Mouse (Mus musculus): ENCODE data around the gene Stxbp4.

Stxbp4 gene

DNA sequence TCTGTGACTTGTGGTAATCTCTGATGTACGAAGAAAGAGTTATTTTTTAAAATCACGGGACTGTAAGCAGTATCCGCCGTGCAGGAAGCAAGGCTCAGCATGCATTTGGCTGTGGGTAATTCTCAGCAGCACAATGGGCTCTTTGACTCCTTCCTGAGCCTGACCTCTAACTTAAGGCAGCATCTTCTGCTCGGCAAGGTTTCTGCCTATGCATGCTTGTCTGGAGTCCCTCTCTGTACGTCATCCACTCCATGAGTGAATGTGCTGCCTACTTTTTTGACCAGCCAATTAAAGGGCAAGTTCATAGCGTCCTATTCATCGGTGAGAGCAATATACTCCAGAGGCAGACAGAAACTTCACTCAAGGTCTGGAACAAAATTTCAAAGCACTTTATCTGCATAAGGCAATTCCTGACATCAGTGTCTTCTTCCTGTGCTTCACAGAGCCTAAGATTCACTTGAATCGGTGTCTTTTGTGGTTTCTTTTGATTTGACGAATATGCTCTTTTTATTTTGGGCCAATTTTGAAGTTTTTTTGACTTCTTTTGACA lies 173.8 kb downstream of the Stxbp4 start:
- DNase-seq (ENCODE audit: low spot score in 2 of 2), result no peak

DNA sequence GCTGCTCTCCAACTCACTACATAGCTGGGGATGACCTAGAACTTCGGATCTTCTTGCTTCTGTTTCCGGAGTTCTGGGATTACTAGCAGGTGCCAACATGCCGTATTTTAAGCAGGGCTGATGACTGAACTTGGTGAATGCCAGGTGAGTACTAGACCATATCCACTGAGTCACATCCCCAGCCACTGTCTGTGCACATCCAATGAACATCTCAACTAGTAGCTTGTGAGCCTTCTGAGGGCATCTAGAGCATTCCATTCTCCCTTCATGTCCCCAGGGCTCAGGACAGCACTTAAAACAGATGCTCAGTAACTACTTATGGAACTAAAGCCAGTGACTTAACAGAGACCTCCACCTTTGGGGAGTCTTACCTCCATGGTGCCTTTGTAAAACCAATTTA lies 177.4 kb downstream of the Stxbp4 start:
- no peak for DNase-seq (ENCODE audit: low spot score in 2 of 2)

- no peak for DNase-seq (ENCODE audit: low spot score in 2 of 2)
Measured at GRCm38 (mm10) chr11:90452134-90452533, 185.8 kb downstream of the Stxbp4 start.

GRCm38 (mm10) chr11:90451506-90451905 lies 186.4 kb downstream of the Stxbp4 start:
- DNase-seq (ENCODE audit: low spot score in 2 of 2), result no peak

DNA sequence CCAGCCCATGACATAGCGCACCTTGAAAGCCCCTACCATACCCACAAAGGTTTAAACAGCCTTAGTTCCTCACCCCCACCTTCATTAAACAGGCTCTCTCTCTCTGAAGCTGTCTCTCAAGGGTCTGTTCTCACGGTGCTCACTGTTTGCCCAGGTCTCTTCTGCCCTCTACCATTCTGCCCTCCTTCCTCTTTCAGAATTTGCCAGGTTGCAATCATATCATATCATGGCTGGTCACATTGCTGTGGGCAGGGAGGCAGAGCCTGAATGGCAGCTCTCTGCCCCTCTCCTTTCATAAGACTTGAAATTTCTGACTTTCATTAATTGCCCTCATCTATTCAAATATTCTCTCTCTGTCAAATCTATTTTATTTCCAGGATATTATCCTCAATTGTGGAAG lies 195.4 kb downstream of the Stxbp4 start:
- DNase-seq (ENCODE audit: low spot score in 2 of 2), result no peak

GRCm38 (mm10) chr11:90440851-90441250 lies 197.0 kb downstream of the Stxbp4 start:
- DNase-seq (ENCODE audit: low spot score in 2 of 2), result no peak

- no peak for DNase-seq (ENCODE audit: low spot score in 2 of 2)
Measured at GRCm38 (mm10) chr11:90438768-90439167, 199.1 kb downstream of the Stxbp4 start.

All from heart, adult 9 months (tissue).